Mouse (Mus musculus) liver, adult (tissue): ENCODE data around the gene Fam71b.

ENCODE experiments used
- GATA4 ChIP-seq: IDR thresholded peaks from 2 replicates; pipeline ENCODE4 v1.6.1; 2014; ENCODE audit warnings: mild to moderate bottlenecking, low read length; ENCODE audit not compliant: insufficient replicate concordance

Fam71b gene

GRCm38 (mm10) chr11:46395698-46396097 is 661 bp upstream of the Fam71b start:
- TF ChIP-seq GATA4 = no peak

GRCm38 (mm10) chr11:46396860-46397179 is 461 bp downstream of the Fam71b start:
- no peak for TF ChIP-seq GATA4

DNA sequence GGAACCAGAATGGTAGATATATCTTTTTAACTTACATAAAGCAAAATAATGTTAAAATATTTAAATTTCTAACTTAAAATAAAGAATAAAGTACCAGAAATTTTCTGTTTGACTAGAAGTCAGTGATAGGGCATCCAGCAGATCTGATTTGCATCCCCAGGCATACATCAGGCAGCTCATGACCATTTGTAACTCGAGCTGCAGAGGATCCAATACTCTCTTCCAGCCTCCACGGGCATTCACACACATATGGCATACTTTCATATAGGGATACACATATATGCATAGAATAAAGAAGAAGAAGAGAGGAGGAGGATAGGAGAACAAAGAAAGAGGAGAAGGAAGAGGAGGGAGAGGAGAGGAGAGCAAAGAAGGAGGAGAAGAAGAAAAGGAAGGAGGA is 1.5 kb downstream of the Fam71b start:
- TF ChIP-seq GATA4 = no peak

DNA sequence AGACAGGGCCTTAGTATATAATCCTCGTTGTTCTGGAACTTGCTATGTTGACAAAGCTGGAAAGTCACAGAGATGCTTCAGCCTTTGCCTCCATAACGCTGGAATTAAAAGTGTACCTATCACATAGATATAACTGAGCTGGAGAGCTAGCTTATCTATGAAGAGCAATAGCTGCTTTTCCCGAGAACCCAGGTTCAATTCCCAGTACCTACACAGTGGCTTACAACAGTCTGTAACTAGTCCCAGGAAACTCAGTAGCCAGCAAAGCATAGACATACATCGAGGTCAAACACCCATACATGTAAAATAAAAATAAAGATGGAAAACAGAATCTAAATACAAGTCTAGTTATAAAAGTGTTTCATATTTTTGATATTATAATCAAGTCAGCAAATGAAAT is 2.1 kb downstream of the Fam71b start:
- no peak for TF ChIP-seq GATA4

- no peak for TF ChIP-seq GATA4
These were observed 2.6 kb downstream of the Fam71b start for GRCm38 (mm10) chr11:46398933-46399383.

DNA sequence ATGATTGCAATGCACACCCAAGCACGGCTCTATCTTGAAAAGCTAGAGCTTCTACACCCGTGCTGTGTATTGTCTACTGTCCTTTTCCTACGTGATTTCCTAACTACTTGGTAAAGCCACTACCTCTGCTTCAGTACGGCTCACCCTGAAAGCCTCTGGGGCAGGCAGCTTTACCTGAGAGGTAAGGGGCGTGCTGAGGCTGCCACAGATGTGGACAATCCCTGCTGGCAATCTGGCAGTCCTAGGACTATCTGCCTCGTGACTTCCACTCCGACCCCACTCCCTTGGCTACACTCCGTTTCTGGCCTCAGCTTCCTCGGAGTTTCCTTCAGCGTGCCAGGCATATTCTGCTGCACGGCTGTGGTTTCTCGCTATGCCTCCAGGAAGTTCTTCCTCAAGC is 5.2 kb downstream of the Fam71b start:
- no peak for TF ChIP-seq GATA4

DNA sequence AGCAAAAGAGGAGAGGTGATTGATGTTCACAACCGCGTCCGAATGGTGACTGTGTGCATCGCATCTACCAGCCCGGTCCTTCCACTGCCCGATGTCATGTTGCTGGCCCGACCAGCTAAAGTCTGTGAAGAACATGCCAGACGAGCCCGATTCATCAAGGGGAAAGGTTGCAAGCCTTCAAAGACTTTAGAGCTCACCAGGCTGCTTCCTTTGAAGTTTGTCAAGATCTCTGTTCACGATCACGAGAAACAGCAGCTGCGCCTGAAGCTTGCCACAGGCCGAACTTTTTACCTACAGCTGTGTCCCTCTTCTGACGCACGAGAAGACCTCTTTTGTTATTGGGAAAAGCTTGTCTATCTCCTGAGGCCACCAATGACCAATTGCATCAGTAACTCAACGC is 8.6 kb downstream of the Fam71b start:
- TF ChIP-seq GATA4 = no peak

DNA sequence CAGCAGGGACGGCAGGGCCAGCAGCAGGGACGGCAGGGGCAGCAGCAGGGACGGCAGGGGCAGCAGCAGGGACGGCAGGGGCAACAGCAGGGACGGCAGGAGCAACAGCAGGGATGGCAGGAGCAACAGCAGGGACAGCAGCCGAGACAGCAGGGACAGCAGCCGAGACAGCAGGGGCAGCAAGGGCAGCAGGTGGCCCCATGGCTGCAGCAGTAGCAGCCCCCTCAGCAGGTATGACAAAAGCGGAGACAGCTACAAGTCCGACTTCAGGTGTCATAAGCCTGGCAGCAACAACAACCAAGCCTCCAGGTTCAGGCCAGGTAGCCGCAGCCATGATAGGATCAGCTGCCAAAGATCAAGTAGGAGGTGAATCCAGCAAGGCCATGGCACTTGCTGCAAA is 10.4 kb downstream of the Fam71b start:
- no peak for TF ChIP-seq GATA4

- no peak for TF ChIP-seq GATA4
These were observed 13.7 kb downstream of the Fam71b start for GRCm38 (mm10) chr11:46410018-46410563.

- no peak for TF ChIP-seq GATA4
These were observed 22.1 kb downstream of the Fam71b start for GRCm38 (mm10) chr11:46418438-46418837.

- no peak for TF ChIP-seq GATA4
These were observed 22.5 kb downstream of the Fam71b start for GRCm38 (mm10) chr11:46418860-46419259.

GRCm38 (mm10) chr11:46421086-46421888 is 24.9 kb downstream of the Fam71b start:
- no peak for TF ChIP-seq GATA4

DNA sequence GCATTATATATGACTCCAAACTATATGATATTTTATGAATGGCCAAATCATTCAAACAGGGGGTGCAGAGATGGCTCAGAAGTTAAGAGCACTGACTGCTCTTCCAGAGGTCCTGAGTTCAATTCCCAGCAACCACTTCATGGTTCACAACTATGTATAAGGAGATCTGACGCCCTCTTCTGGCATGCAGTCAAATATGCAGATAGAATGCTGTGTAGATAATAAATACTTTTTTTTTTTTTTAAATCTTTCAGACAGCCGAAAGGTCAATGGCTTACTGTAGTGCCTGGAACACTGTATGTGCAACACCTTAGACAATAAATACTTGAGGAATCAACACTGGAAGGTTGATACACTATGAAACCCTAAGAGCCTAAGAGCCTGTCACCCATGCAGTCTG is 33.8 kb downstream of the Fam71b start:
- no peak for TF ChIP-seq GATA4

- TF ChIP-seq GATA4 = no peak
These were observed 34.8 kb downstream of the Fam71b start for GRCm38 (mm10) chr11:46431129-46431528.

GRCm38 (mm10) chr11:46435363-46435762 is 39.0 kb downstream of the Fam71b start:
- TF ChIP-seq GATA4 = no peak

- no peak for TF ChIP-seq GATA4
These were observed 40.5 kb downstream of the Fam71b start, which contains the start of gene Med7 for GRCm38 (mm10) chr11:46436760-46437458. TSS of gene Med7 (plus strand) at chr11:46436925.

- no peak for TF ChIP-seq GATA4
These were observed 41.2 kb downstream of the Fam71b start for GRCm38 (mm10) chr11:46437459-46438000.
